Mouse (Mus musculus) liver, embryonic 14.5 days (tissue): ENCODE data around the gene Tm9sf3. TPM values are rescaled to one million over a fixed set of nuclear protein-coding genes. Genes with fewer than 3 reads are reported as not detected.

ENCODE experiments used
- ATAC-seq: fragments of 200-750 bp; cut with Nextera tagmentation; 2 replicates; pipeline ENCODE4 v1.8.0; 2017; ENCODE audit warnings: moderate number of reproducible peaks, mild to moderate bottlenecking, moderate library complexity; ENCODE audit not compliant: insufficient read depth
- DNase-seq, 3 experiments: peaks; one replicate each; pipeline ENCODE4 v3.0.0-alpha.2; 2012 to 2013; ENCODE audit warnings: low read depth in 3 of 3, low spot score in 3 of 3
- H3K27ac ChIP-seq: fragments of 300-500 bp; sonication (generic); 2 replicates; pipeline ENCODE4 v1.5.1; 2014; ENCODE audit warnings: moderate library complexity, mild to moderate bottlenecking, control low read depth, inconsistent platforms
- H3K27me3 ChIP-seq: fragments of 300-500 bp; sonication (generic); 2 replicates; pipeline ENCODE4 v1.6.1; 2014; ENCODE audit warnings: mild to moderate bottlenecking, low read length, moderate library complexity; ENCODE audit not compliant: control insufficient read depth, insufficient read depth
- H3K36me3 ChIP-seq: fragments of 300-500 bp; sonication (generic); replicated peaks from 2 replicates; pipeline ENCODE4 v1.6.1; 2014; ENCODE audit warnings: low read depth; ENCODE audit not compliant: control insufficient read depth, insufficient read depth
- H3K4me1 ChIP-seq, 2 experiments: fragments of 200-500 bp in 1 of 2; fragments of 300-500 bp in 1 of 2; sonication (generic) in 1 of 2; replicated peaks; 2 replicates each; pipeline ENCODE4 v1.6.1; 2012 to 2014; ENCODE audit warnings: antibody characterized with exemption in 1 of 2, inconsistent platforms in 1 of 2, low read length in 1 of 2; ENCODE audit not compliant: control insufficient read depth in 2 of 2, insufficient read depth in 2 of 2
- H3K4me2 ChIP-seq: fragments of 300-500 bp; sonication (generic); 2 replicates; pipeline ENCODE4 v1.6.1; 2014; ENCODE audit warnings: low read depth, mild to moderate bottlenecking, control low read depth, moderate library complexity
- H3K4me3 ChIP-seq, 2 experiments: fragments of 200-500 bp in 1 of 2; fragments of 300-500 bp in 1 of 2; sonication (generic) in 1 of 2; 2 replicates each; pipeline ENCODE4 v1.5.1; 2012 to 2014; ENCODE audit warnings: low read depth in 2 of 2, low read length in 2 of 2, mild to moderate bottlenecking in 2 of 2, control low read depth in 1 of 2, inconsistent platforms in 1 of 2, moderate library complexity in 1 of 2; ENCODE audit not compliant: insufficient read depth in 1 of 2
- H3K9ac ChIP-seq: fragments of 300-500 bp; sonication (generic); replicated peaks from 2 replicates; pipeline ENCODE4 v1.6.1; 2014; ENCODE audit warnings: mild to moderate bottlenecking, control low read depth, moderate library complexity
- H3K9me3 ChIP-seq: fragments of 300-500 bp; sonication (generic); 2 replicates; pipeline ENCODE4 v1.6.1; 2016; ENCODE audit warnings: low read length, mixed read lengths; ENCODE audit not compliant: control insufficient read depth
- CTCF ChIP-seq: IDR thresholded peaks from 2 replicates; pipeline ENCODE4 v1.5.1; 2016; ENCODE audit warnings: antibody characterized with exemption, low read depth, control low read depth
- EP300 ChIP-seq: IDR thresholded peaks from 2 replicates; pipeline ENCODE4 v1.6.1; 2016; ENCODE audit warnings: antibody characterized with exemption, low read depth
- WGBS: fragments of 180-500 bp; shearing (Covaris S2); extraction: QIAGEN DNeasy Blood & Tissue Kit; methylation state at CpG from one replicate; pipeline ENCODE4 v1.1.7; 2014; ENCODE audit not compliant: insufficient replicate concordance; 5-methylcytosine and 5-hydroxymethylcytosine counted together
- polyA plus RNA-seq, 2 experiments: library from polyadenylated mRNA; depleted of rRNA in 1 of 2; stranded (reverse) in 1 of 2; unstranded in 1 of 2; fragments of >200 nt; fragmentation: Nextera tagmentation in 1 of 2; extraction: Ambion mirVana in 1 of 2; gene quantifications; 2 replicates each; pipeline versions ENCODE4 v1.2.1 to v1.2.3; 2012 to 2014

Tm9sf3 gene
- polyA plus RNA-seq, 2 experiments: 35.0 to 53.0 TPM

GRCm38 (mm10) chr19:41204159-41205081 lies 59.4 kb downstream of the Tm9sf3 start:
- H3K9me3 ChIP-seq: no peaks in the 10 kb centered on the region
- ATAC-seq: no peak
- H3K36me3 ChIP-seq: no peaks in the 10 kb centered on the region
- H3K27me3 ChIP-seq: peaks cover 34% of the 10 kb centered on the region
- no peak overlapping the region for H3K9ac ChIP-seq
- H3K27ac ChIP-seq: no peak overlapping the region
- no peak overlapping the region for H3K4me2 ChIP-seq
- 44% methylated on average over 11 of the region's 11 CpGs for WGBS
- no peak overlapping the region for H3K4me3 ChIP-seq
- H3K4me1 ChIP-seq: no peaks in the 10 kb centered on the region
- peak; percentile 32; the same call in 1 of the 2 replicates for TF ChIP-seq CTCF
- TF ChIP-seq EP300: no peak
- DNase-seq: no peak

GRCm38 (mm10) chr19:41197606-41198005 lies 66.2 kb downstream of the Tm9sf3 start:
- Histone ChIP-seq H3K4me2 (no peak overlapping the region), H3K9ac (no peak overlapping the region), H3K27me3 (no peaks in the 10 kb centered on the region), H3K4me3 (no peak overlapping the region), H3K9me3 (no peaks in the 10 kb centered on the region), H3K36me3 (no peaks in the 10 kb centered on the region), H3K27ac (no peak overlapping the region), H3K4me1 (no peaks in the 10 kb centered on the region)
- TF ChIP-seq CTCF: no peak
- TF ChIP-seq EP300: no peak
- WGBS: 73% methylated on average over 12 of the region's 12 CpGs
- no peak for ATAC-seq
- no peak for DNase-seq

- DNase-seq: no peak
- Histone ChIP-seq H3K36me3 (no peaks in the 10 kb centered on the region), H3K4me1 (no peaks in the 10 kb centered on the region), H3K9ac (no peak overlapping the region), H3K4me3 (no peak overlapping the region), H3K4me2 (no peak overlapping the region), H3K9me3 (no peaks in the 10 kb centered on the region), H3K27ac (no peak overlapping the region), H3K27me3 (no peaks in the 10 kb centered on the region)
- ATAC-seq: no peak
- 83% methylated on average over 1 of the region's 1 CpGs for WGBS
- TF ChIP-seq EP300: no peak
- TF ChIP-seq CTCF: no peak
Measured at GRCm38 (mm10) chr19:41193379-41193778, 70.4 kb downstream of the Tm9sf3 start.

- no peak for DNase-seq
- H3K4me1 ChIP-seq: no peaks in the 10 kb centered on the region
- TF ChIP-seq CTCF: no peak
- no peak for TF ChIP-seq EP300
- H3K4me3 ChIP-seq: no peak overlapping the region
- no peaks in the 10 kb centered on the region for H3K27me3 ChIP-seq
- 72% methylated on average over 4 of the region's 4 CpGs for WGBS
- no peak for ATAC-seq
- H3K9me3 ChIP-seq: no peaks in the 10 kb centered on the region
- H3K4me2 ChIP-seq: no peak overlapping the region
- H3K27ac ChIP-seq: no peak overlapping the region
- H3K9ac ChIP-seq: no peak overlapping the region
- no peaks in the 10 kb centered on the region for H3K36me3 ChIP-seq
Measured at GRCm38 (mm10) chr19:41192953-41193352, 70.8 kb downstream of the Tm9sf3 start.

- H3K27ac ChIP-seq: no peak overlapping the region
- H3K4me1 ChIP-seq: no peaks in the 10 kb centered on the region
- ATAC-seq: no peak
- no peak for TF ChIP-seq EP300
- TF ChIP-seq CTCF: no peak
- DNase-seq: no peak
- no peaks in the 10 kb centered on the region for H3K9me3 ChIP-seq
- H3K4me2 ChIP-seq: no peak overlapping the region
- no peaks in the 10 kb centered on the region for H3K27me3 ChIP-seq
- H3K9ac ChIP-seq: no peak overlapping the region
- H3K4me3 ChIP-seq: no peak overlapping the region
- no peaks in the 10 kb centered on the region for H3K36me3 ChIP-seq
- WGBS: 63% methylated on average over 9 of the region's 9 CpGs
Measured at GRCm38 (mm10) chr19:41191724-41192123, 72.1 kb downstream of the Tm9sf3 start.
